Mouse (Mus musculus): ENCODE measurements at regions not wholly inside any gene's neighbourhood (a gene's known extent, or its start where the extent isn't known, plus 50 kb on each side); places are given as distances from the start of the nearest gene placed in this dataset.

- 63% methylated on average over 3 of the region's 3 CpGs for WGBS
- Histone ChIP-seq H3K36me3 (replicated peaks) (no peaks in the 10 kb centered on the region), H3K27me3 (replicated peaks; ENCODE audit: low read depth, poor library complexity, severe bottlenecking) (no peaks in the 10 kb centered on the region), H3K4me3 (no peak overlapping the region), H3K27ac (replicated peaks) (no peak overlapping the region), H3K4me1 (peaks cover 7% of the 10 kb centered on the region), H3K9me3 (no peaks in the 10 kb centered on the region)
- no peak for DNase-seq (ENCODE audit: low spot score)
Measured at GRCm38 (mm10) chr2:45258897-45259296, 141.7 kb upstream of the Zeb2 start.

GRCm38 (mm10) chr2:45256373-45256772 lies 139.2 kb upstream of the Zeb2 start:
- no peaks in the 10 kb centered on the region for H3K36me3 ChIP-seq (replicated peaks)
- H3K9me3 ChIP-seq: no peaks in the 10 kb centered on the region
- H3K27me3 ChIP-seq (replicated peaks; ENCODE audit: low read depth, poor library complexity, severe bottlenecking): no peaks in the 10 kb centered on the region
- no peak overlapping the region for H3K27ac ChIP-seq (replicated peaks)
- peaks cover 9% of the 10 kb centered on the region for H3K4me1 ChIP-seq
- 70% methylated on average over 5 of the region's 5 CpGs for WGBS
- no peak for DNase-seq (ENCODE audit: low spot score)
- H3K4me3 ChIP-seq: no peak overlapping the region

GRCm38 (mm10) chr2:45253936-45254335 lies 136.7 kb upstream of the Zeb2 start:
- peak; percentile 24 for DNase-seq (ENCODE audit: low spot score)
- no peak overlapping the region for H3K4me3 ChIP-seq
- no peaks in the 10 kb centered on the region for H3K27me3 ChIP-seq (replicated peaks; ENCODE audit: low read depth, poor library complexity, severe bottlenecking)
- no peaks in the 10 kb centered on the region for H3K36me3 ChIP-seq (replicated peaks)
- H3K9me3 ChIP-seq: no peaks in the 10 kb centered on the region
- peaks cover 9% of the 10 kb centered on the region; the same call in 1 of the 2 replicates for H3K4me1 ChIP-seq
- WGBS: 45% methylated on average over 4 of the region's 4 CpGs
- H3K27ac ChIP-seq (replicated peaks): no peak overlapping the region

GRCm38 (mm10) chr2:45252321-45252720 lies 135.1 kb upstream of the Zeb2 start:
- Histone ChIP-seq H3K27me3 (replicated peaks; ENCODE audit: low read depth, poor library complexity, severe bottlenecking) (no peaks in the 10 kb centered on the region), H3K4me1 (peaks cover 7% of the 10 kb centered on the region; the same call in 1 of the 2 replicates), H3K9me3 (no peaks in the 10 kb centered on the region), H3K27ac (replicated peaks) (no peak overlapping the region), H3K4me3 (no peak overlapping the region), H3K36me3 (replicated peaks) (no peaks in the 10 kb centered on the region)
- no peak for DNase-seq (ENCODE audit: low spot score)
- 86% methylated on average over 4 of the region's 4 CpGs for WGBS

GRCm38 (mm10) chr2:45249658-45250057 lies 132.5 kb upstream of the Zeb2 start:
- no peaks in the 10 kb centered on the region for H3K9me3 ChIP-seq
- no peaks in the 10 kb centered on the region for H3K36me3 ChIP-seq (replicated peaks)
- H3K27ac ChIP-seq (replicated peaks): no peak overlapping the region
- no peak overlapping the region for H3K4me3 ChIP-seq
- DNase-seq (ENCODE audit: low spot score): no peak
- WGBS: 77% methylated on average over 1 of the region's 1 CpGs
- H3K27me3 ChIP-seq (replicated peaks; ENCODE audit: low read depth, poor library complexity, severe bottlenecking): no peaks in the 10 kb centered on the region
- peaks cover 7% of the 10 kb centered on the region; the same call in 1 of the 2 replicates for H3K4me1 ChIP-seq

- DNase-seq (ENCODE audit: low spot score): no peak
- no peak overlapping the region for H3K27ac ChIP-seq (replicated peaks)
- H3K9me3 ChIP-seq: no peaks in the 10 kb centered on the region
- H3K4me3 ChIP-seq: no peak overlapping the region
- H3K36me3 ChIP-seq (replicated peaks): no peaks in the 10 kb centered on the region
- no peaks in the 10 kb centered on the region for H3K27me3 ChIP-seq (replicated peaks; ENCODE audit: low read depth, poor library complexity, severe bottlenecking)
- WGBS: 89% methylated on average over 10 of the region's 10 CpGs
- 0 out of 2 replicates have a peak, but pooled peaks cover 3% of the 10 kb centered on the region for H3K4me1 ChIP-seq
Measured at GRCm38 (mm10) chr2:45246061-45246945, 129.1 kb upstream of the Zeb2 start.

GRCm38 (mm10) chr2:45245506-45245905 lies 128.3 kb upstream of the Zeb2 start:
- no peak for DNase-seq (ENCODE audit: low spot score)
- WGBS: 92% methylated on average over 1 of the region's 1 CpGs

GRCm38 (mm10) chr2:45244491-45244890 lies 127.3 kb upstream of the Zeb2 start:
- DNase-seq (ENCODE audit: low spot score): no peak
- Histone ChIP-seq H3K27ac (replicated peaks) (no peak overlapping the region), H3K36me3 (replicated peaks) (no peaks in the 10 kb centered on the region), H3K27me3 (replicated peaks; ENCODE audit: low read depth, poor library complexity, severe bottlenecking) (no peaks in the 10 kb centered on the region), H3K4me3 (no peak overlapping the region), H3K4me1 (peaks cover 9% of the 10 kb centered on the region; the same call in 1 of the 2 replicates), H3K9me3 (no peaks in the 10 kb centered on the region)
- 89% methylated on average over 14 of the region's 14 CpGs for WGBS

More at GRCm38 (mm10) chr2:45245506-45245905, 128.3 kb upstream of the Zeb2 start:
- 0 out of 2 replicates have a peak, but pooled peaks cover 6% of the 10 kb centered on the region for H3K4me1 ChIP-seq
- H3K27ac ChIP-seq (replicated peaks): no peak overlapping the region
- no peak overlapping the region for H3K4me3 ChIP-seq
- H3K9me3 ChIP-seq: no peaks in the 10 kb centered on the region
- no peaks in the 10 kb centered on the region for H3K27me3 ChIP-seq (replicated peaks; ENCODE audit: low read depth, poor library complexity, severe bottlenecking)
- no peaks in the 10 kb centered on the region for H3K36me3 ChIP-seq (replicated peaks)

GRCm38 (mm10) chr2:45239501-45240292 lies 122.5 kb upstream of the Zeb2 start:
- 80% methylated on average over 16 of the region's 16 CpGs for WGBS
- Histone ChIP-seq H3K9me3 (no peaks in the 10 kb centered on the region), H3K36me3 (replicated peaks) (no peaks in the 10 kb centered on the region), H3K4me3 (no peak overlapping the region), H3K27ac (replicated peaks) (no peak overlapping the region), H3K27me3 (replicated peaks; ENCODE audit: low read depth, poor library complexity, severe bottlenecking) (0 out of 2 replicates have a peak, but pooled peaks cover 6% of the 10 kb centered on the region), H3K4me1 (peaks cover 9% of the 10 kb centered on the region; the same call in 1 of the 2 replicates)
- no peak for DNase-seq (ENCODE audit: low spot score)

GRCm38 (mm10) chr2:45239001-45239400 lies 121.8 kb upstream of the Zeb2 start:
- H3K27ac ChIP-seq (replicated peaks): no peak overlapping the region
- WGBS: 91% methylated on average over 6 of the region's 6 CpGs
- peaks cover 9% of the 10 kb centered on the region; the same call in 1 of the 2 replicates for H3K4me1 ChIP-seq
- no peak overlapping the region for H3K4me3 ChIP-seq
- H3K9me3 ChIP-seq: no peaks in the 10 kb centered on the region
- DNase-seq (ENCODE audit: low spot score): no peak
- H3K36me3 ChIP-seq (replicated peaks): no peaks in the 10 kb centered on the region
- 0 out of 2 replicates have a peak, but pooled peaks cover 6% of the 10 kb centered on the region for H3K27me3 ChIP-seq (replicated peaks; ENCODE audit: low read depth, poor library complexity, severe bottlenecking)

GRCm38 (mm10) chr2:45236168-45236700 lies 119.0 kb upstream of the Zeb2 start:
- Histone ChIP-seq H3K27me3 (replicated peaks; ENCODE audit: low read depth, poor library complexity, severe bottlenecking) (0 out of 2 replicates have a peak, but pooled peaks cover 13% of the 10 kb centered on the region), H3K4me3 (no peak overlapping the region), H3K4me1 (peaks cover 9% of the 10 kb centered on the region; the same call in 1 of the 2 replicates), H3K27ac (replicated peaks) (no peak overlapping the region), H3K9me3 (no peaks in the 10 kb centered on the region), H3K36me3 (replicated peaks) (no peaks in the 10 kb centered on the region)
- DNase-seq (ENCODE audit: low spot score): no peak
- 94% methylated on average over 13 of the region's 13 CpGs for WGBS

- 92% methylated on average over 1 of the region's 1 CpGs for WGBS
- Histone ChIP-seq H3K27me3 (replicated peaks; ENCODE audit: low read depth, poor library complexity, severe bottlenecking) (peaks cover 24% of the 10 kb centered on the region; the same call in 1 of the 2 replicates), H3K27ac (replicated peaks) (no peak overlapping the region)
Measured at GRCm38 (mm10) chr2:45234148-45234547, 117.0 kb upstream of the Zeb2 start.

More at GRCm38 (mm10) chr2:45234148-45234547, 117.0 kb upstream of the Zeb2 start:
- H3K4me3 ChIP-seq: no peak overlapping the region
- H3K9me3 ChIP-seq: no peaks in the 10 kb centered on the region
- H3K36me3 ChIP-seq (replicated peaks): no peaks in the 10 kb centered on the region
- no peak for DNase-seq (ENCODE audit: low spot score)
- peaks cover 5% of the 10 kb centered on the region for H3K4me1 ChIP-seq

Data from embryonic facial prominence, embryonic 10.5 days (tissue).